Mouse (Mus musculus) neural tube, embryonic 13.5 days (tissue): Measurements from ENCODE around the gene Ttk. TPM values are rescaled to one million over a fixed set of nuclear protein-coding genes. Genes with fewer than 3 reads are reported as not detected.

Experiments
- ATAC-seq: fragments of 200-750 bp; cut with Nextera tagmentation; 2 replicates; pipeline ENCODE4 v1.8.0; 2017; ENCODE audit warnings: low read depth, mild to moderate bottlenecking, moderate TSS enrichment, moderate library complexity
- H3K27ac ChIP-seq: fragments of 300-500 bp; sonication (generic); replicated peaks from 2 replicates; pipeline ENCODE4 v1.5.1; 2015; ENCODE audit warnings: moderate library complexity, mild to moderate bottlenecking, inconsistent platforms
- H3K27me3 ChIP-seq: fragments of 300-500 bp; sonication (generic); 2 replicates; pipeline ENCODE4 v1.6.1; 2015; ENCODE audit warnings: mild to moderate bottlenecking, inconsistent platforms
- H3K36me3 ChIP-seq: fragments of 300-500 bp; sonication (generic); 2 replicates; pipeline ENCODE4 v1.6.1; 2015; ENCODE audit warnings: mild to moderate bottlenecking, inconsistent platforms
- H3K4me1 ChIP-seq: fragments of 300-500 bp; sonication (generic); replicated peaks from 2 replicates; pipeline ENCODE4 v1.6.1; 2015; ENCODE audit warnings: inconsistent platforms
- H3K4me2 ChIP-seq: fragments of 300-500 bp; sonication (generic); 2 replicates; pipeline ENCODE4 v1.6.1; 2015; ENCODE audit warnings: inconsistent platforms, mild to moderate bottlenecking, moderate library complexity
- H3K4me3 ChIP-seq: fragments of 300-500 bp; sonication (generic); 2 replicates; pipeline ENCODE4 v1.5.1; 2015; ENCODE audit warnings: mild to moderate bottlenecking, inconsistent platforms
- H3K9ac ChIP-seq: fragments of 300-500 bp; sonication (generic); 2 replicates; pipeline ENCODE4 v1.6.1; 2015; ENCODE audit warnings: moderate library complexity, mild to moderate bottlenecking, inconsistent platforms
- H3K9me3 ChIP-seq: fragments of 300-500 bp; sonication (generic); 2 replicates; pipeline ENCODE4 v1.6.1; 2016; ENCODE audit warnings: inconsistent platforms
- WGBS: fragments of 180-500 bp; shearing (Covaris S2); methylation state at CpG from one replicate; pipeline ENCODE4 v1.1.7; 2015; 5-methylcytosine and 5-hydroxymethylcytosine counted together
- polyA plus RNA-seq: library from polyadenylated mRNA; unstranded; fragments of >200 nt; fragmentation: Nextera tagmentation; extraction: Ambion mirVana; gene quantifications from 2 replicates; pipeline ENCODE4 v1.2.1, GENCODE M21; 2015

Ttk gene
- polyA plus RNA-seq, 1 experiment from 2014 or later, result 5.5 TPM

DNA sequence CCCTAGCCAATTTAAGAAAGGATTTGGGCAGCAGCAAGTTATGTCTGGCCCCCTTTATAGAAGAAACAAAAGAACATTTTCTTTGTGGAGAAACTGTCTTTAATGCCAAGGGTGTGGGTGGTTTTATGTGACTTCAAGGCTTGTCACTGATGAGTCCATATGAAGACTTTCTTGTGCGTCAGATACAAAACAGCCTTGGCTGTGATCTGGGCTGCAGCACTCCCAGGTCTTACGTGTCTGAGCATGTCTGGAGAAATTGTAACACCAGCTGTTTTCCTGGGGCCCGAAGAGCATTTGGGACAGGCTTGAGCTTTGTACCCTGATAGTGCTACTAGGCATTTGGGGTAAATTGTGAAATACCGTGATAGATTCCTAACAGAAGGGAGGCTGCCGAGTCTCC, 11.6 kb upstream of the Ttk start:
- Histone ChIP-seq H3K4me2 (no peak overlapping the region), H3K27me3 (no peaks in the 10 kb centered on the region), H3K36me3 (no peaks in the 10 kb centered on the region), H3K27ac (no peak overlapping the region), H3K4me1 (no peaks in the 10 kb centered on the region), H3K9ac (no peak overlapping the region), H3K9me3 (no peaks in the 10 kb centered on the region), H3K4me3 (no peak overlapping the region)
- no peak for ATAC-seq
- 81% methylated on average over 5 of the region's 5 CpGs for WGBS

DNA sequence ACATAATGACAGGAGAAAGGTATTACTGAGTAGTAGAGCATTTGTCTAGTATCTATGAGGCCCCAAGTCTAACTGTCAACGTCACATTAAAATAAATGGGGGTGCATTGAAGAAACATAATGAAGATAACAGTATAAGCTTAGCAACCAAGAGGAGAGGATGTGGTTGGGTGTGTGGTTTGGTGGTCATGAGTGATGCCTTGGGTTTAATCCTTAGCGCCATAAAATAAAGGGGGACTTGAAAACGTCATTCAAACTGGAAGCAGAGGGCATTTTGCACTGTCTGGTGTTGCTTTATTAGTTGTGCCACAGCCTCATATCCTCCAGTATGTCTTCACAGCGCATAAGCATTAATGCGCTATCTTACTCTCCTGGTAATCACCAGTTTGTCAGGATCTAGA, 4.6 kb upstream of the Ttk start:
- Histone ChIP-seq H3K27me3 (no peaks in the 10 kb centered on the region), H3K27ac (no peak overlapping the region), H3K36me3 (no peaks in the 10 kb centered on the region), H3K9me3 (no peaks in the 10 kb centered on the region), H3K9ac (no peak overlapping the region), H3K4me3 (no peak overlapping the region), H3K4me1 (peaks cover 2% of the 10 kb centered on the region), H3K4me2 (no peak overlapping the region)
- ATAC-seq, result no peak
- 84% methylated on average over 5 of the region's 5 CpGs for WGBS

DNA sequence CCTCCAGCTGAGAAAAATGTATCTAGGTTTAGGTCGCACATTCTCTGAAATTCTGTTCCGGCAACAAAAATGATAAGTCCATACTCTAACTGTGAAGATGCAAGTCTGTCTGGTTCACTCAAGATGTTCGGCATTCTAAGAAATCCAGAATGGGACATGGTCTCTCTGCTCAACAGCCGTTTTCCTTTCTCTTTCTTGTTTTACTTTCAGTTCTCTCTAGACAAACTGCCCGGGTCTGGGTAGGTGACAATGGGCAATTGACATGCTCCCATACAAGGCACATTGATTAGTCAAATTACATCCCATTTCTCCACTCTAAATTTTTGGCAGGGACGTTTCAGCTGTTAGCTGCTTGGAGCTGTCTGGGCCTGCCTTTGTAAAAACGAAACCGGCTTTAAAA, 3.3 kb upstream of the Ttk start:
- no peaks in the 10 kb centered on the region for H3K9me3 ChIP-seq
- H3K36me3 ChIP-seq, result no peaks in the 10 kb centered on the region
- no peak overlapping the region for H3K4me2 ChIP-seq
- no peak for ATAC-seq
- WGBS, result 67% methylated on average over 8 of the region's 8 CpGs
- H3K9ac ChIP-seq, result no peak overlapping the region
- no peak overlapping the region for H3K4me3 ChIP-seq
- H3K4me1 ChIP-seq, result peaks cover 11% of the 10 kb centered on the region
- no peaks in the 10 kb centered on the region for H3K27me3 ChIP-seq
- no peak overlapping the region for H3K27ac ChIP-seq

DNA sequence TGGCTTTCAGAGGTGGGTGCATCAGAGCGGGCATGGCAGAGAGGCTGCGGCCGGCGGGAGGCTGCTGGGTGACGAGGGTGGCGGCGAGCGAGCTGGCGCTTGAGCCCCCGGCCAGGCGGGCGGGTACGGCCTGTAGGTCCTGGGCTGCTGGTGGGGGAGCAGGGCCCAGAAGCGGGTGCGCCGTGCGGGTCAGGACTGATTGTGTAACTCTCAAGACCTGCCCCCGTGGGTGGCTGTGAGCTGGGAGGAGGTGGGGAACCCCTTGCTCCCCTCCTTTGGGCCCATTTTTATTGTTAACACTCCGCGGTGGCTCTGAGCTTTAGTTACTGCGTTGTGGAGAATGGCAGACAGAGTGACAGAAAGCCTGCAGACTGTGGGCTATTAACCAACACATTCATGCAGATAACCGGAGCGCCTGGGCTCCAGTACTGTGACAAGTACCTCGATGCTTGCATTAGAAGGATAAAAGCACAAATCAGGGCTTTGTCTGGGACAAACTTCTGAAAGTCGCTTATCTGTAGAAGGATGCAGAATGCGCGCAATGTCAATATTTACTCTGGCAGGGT, 342 bp downstream of the Ttk start:
- Histone ChIP-seq H3K9me3 (no peaks in the 10 kb centered on the region), H3K4me3 (peak overlapping the region; percentile 77), H3K9ac (peak overlapping the region; percentile 87), H3K4me1 (peaks cover 11% of the 10 kb centered on the region), H3K36me3 (no peaks in the 10 kb centered on the region), H3K27me3 (no peaks in the 10 kb centered on the region), H3K4me2 (peak overlapping the region; percentile 91), H3K27ac (no peak overlapping the region; the same call in 1 of the 2 replicates)
- 2% methylated on average over 27 of the region's 27 CpGs for WGBS
- ATAC-seq, result peak; percentile 73; the same call in 1 of the 2 replicates

DNA sequence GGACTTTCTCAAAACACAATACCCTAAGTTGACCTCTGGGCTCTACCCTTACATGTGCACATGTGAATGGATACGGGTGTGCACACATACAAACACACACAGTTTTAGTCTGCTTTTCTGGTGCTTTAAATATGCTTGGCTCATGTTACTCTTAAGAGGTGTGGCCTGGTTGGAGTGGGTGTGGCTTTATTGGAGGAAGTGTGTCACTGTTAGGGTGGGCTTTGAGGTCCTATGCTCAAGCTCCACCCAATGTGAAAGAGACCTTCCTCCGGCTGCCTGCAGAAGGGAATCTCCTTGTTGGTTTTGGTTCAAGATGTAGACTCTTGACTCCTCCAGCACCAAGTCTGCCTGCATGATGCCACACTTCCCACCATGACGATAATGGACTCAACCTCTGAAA, 18.0 kb downstream of the Ttk start:
- 96% methylated on average over 3 of the region's 3 CpGs for WGBS

DNA sequence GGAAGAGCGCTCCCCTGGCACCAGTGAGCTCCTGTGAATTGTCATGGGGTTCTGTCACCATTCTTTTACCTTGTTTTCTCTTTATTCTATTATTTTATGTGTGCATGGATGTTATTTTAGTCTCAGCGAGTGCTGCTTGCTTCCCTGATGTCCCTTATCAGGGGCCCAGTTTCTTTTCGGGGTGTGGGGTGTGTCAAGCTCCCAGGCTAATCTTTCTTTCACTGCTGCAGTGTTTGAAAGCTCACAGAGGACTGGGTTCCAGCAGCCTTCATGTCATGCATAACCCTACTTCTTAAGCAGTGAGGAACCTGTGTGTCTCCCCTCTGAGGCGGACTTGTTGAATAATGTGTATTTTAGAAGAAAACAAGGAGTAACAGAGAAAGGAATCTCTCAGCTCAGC, 30.7 kb downstream of the Ttk start:
- no peak overlapping the region for H3K4me3 ChIP-seq
- ATAC-seq, result no peak

More for the DNA sequence above, 18.0 kb downstream of the Ttk start:
- Histone ChIP-seq H3K27me3 (no peaks in the 10 kb centered on the region), H3K4me2 (no peak overlapping the region), H3K36me3 (peaks cover 8% of the 10 kb centered on the region; the same call in 1 of the 2 replicates), H3K9ac (no peak overlapping the region), H3K9me3 (no peaks in the 10 kb centered on the region), H3K27ac (no peak overlapping the region), H3K4me3 (no peak overlapping the region), H3K4me1 (no peaks in the 10 kb centered on the region)
- ATAC-seq, result no peak

DNA sequence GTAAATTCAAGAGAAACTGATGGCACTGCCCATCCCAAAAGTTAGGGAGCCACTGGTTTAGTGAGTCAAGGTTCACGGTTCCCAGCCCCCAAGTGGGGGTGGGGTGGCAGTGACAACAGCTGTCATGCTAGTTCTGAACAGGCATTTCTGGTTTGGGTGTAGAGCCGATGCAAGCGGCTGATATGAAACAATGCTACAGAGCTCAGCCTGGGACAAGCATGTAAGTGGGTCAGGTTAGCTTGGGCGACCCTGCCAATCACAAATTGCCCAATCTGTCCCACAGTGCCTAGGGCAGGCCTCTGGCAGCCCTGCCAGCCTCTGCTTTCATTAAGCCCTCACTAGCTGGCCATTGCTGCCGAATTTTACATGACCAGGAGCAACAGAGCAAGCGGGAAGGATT, 47.7 kb downstream of the Ttk start:
- no peak overlapping the region for H3K4me3 ChIP-seq
- no peaks in the 10 kb centered on the region for H3K36me3 ChIP-seq
- no peak overlapping the region for H3K27ac ChIP-seq
- no peaks in the 10 kb centered on the region for H3K27me3 ChIP-seq
- H3K9me3 ChIP-seq, result no peaks in the 10 kb centered on the region
- 89% methylated on average over 6 of the region's 6 CpGs for WGBS
- H3K4me1 ChIP-seq, result no peaks in the 10 kb centered on the region
- no peak for ATAC-seq
- H3K9ac ChIP-seq, result no peak overlapping the region
- H3K4me2 ChIP-seq, result no peak overlapping the region

More for the DNA sequence above, 30.7 kb downstream of the Ttk start:
- H3K9me3 ChIP-seq, result no peaks in the 10 kb centered on the region
- no peaks in the 10 kb centered on the region for H3K4me1 ChIP-seq
- peaks cover 4% of the 10 kb centered on the region; the same call in 1 of the 2 replicates for H3K36me3 ChIP-seq
- WGBS, result 98% methylated on average over 4 of the region's 4 CpGs
- H3K4me2 ChIP-seq, result no peak overlapping the region
- no peak overlapping the region for H3K9ac ChIP-seq
- no peak overlapping the region for H3K27ac ChIP-seq
- no peaks in the 10 kb centered on the region for H3K27me3 ChIP-seq

DNA sequence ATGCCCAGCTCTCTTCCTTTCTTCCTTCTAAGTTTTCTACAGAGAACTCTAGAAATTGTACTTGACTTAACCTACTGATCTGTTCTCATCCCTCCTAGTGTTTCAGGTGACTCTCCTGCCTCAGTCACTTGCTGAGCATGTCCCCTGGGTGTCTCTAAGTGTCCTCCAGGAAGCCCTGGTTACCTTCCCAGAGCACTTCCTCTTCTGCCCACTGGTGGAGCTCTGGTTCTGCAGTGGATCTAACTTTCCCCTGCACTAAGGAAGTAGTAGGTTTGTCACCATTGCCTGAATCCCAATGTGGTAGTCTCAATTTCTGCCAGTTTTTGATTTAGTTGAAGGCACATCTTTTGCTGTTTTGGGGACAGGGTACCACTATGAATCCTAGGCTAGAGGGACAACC, 51.7 kb downstream of the Ttk start:
- no peak overlapping the region for H3K4me3 ChIP-seq
- H3K4me1 ChIP-seq, result no peaks in the 10 kb centered on the region
- no peak overlapping the region for H3K9ac ChIP-seq
- no peaks in the 10 kb centered on the region for H3K27me3 ChIP-seq
- ATAC-seq, result no peak
- H3K27ac ChIP-seq, result no peak overlapping the region
- H3K36me3 ChIP-seq, result no peaks in the 10 kb centered on the region
- H3K4me2 ChIP-seq, result no peak overlapping the region
- H3K9me3 ChIP-seq, result no peaks in the 10 kb centered on the region

DNA sequence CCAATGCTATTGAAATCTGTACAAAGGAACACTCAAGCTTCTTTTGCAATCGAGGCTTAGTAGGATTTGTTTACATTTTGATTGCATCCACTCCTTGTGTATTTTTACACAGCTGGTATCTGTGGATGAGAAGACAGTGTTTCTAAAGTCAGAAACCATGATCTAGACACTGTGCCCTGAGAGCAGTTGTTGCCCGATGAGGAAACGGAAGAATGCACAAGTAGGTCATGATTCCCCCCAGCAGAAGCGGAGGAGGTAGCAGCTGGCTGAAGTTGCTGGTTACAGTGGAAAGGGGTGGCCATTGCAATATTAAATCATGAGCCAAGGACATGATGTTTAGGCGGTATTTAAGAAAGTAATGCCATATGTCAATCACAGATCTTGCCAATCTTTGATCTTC, 53.7 kb downstream of the Ttk start:
- no peak for ATAC-seq
- Histone ChIP-seq H3K27me3 (no peaks in the 10 kb centered on the region), H3K9ac (no peak overlapping the region), H3K27ac (no peak overlapping the region), H3K4me1 (no peaks in the 10 kb centered on the region), H3K36me3 (no peaks in the 10 kb centered on the region), H3K9me3 (no peaks in the 10 kb centered on the region), H3K4me3 (no peak overlapping the region), H3K4me2 (no peak overlapping the region)
- 86% methylated on average over 5 of the region's 5 CpGs for WGBS

DNA sequence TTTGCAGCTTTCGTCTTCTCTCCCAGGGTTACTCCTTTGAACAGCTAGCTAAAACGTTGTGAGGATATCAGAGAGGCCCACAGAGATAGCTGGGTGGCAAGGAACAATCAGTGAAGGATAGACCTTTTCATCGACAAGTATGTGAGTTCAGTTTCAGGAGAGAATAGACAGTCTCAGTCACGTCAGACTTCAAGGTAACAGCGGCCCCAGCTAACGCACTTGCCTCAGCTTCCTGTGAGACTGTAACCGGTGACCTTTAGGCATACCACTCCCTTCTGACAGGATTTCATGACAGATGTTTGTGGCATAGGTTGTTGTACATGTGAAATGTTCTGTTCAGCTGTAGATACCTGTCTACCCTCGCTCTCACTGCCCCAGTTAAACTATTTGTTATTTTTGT, 58.6 kb downstream of the Ttk start:
- WGBS, result 81% methylated on average over 8 of the region's 8 CpGs
- no peak overlapping the region for H3K27ac ChIP-seq
- H3K9ac ChIP-seq, result no peak overlapping the region
- ATAC-seq, result no peak
- no peaks in the 10 kb centered on the region for H3K4me1 ChIP-seq
- H3K4me3 ChIP-seq, result no peak overlapping the region
- H3K36me3 ChIP-seq, result no peaks in the 10 kb centered on the region
- H3K27me3 ChIP-seq, result no peaks in the 10 kb centered on the region
- H3K9me3 ChIP-seq, result no peaks in the 10 kb centered on the region
- no peak overlapping the region for H3K4me2 ChIP-seq

DNA sequence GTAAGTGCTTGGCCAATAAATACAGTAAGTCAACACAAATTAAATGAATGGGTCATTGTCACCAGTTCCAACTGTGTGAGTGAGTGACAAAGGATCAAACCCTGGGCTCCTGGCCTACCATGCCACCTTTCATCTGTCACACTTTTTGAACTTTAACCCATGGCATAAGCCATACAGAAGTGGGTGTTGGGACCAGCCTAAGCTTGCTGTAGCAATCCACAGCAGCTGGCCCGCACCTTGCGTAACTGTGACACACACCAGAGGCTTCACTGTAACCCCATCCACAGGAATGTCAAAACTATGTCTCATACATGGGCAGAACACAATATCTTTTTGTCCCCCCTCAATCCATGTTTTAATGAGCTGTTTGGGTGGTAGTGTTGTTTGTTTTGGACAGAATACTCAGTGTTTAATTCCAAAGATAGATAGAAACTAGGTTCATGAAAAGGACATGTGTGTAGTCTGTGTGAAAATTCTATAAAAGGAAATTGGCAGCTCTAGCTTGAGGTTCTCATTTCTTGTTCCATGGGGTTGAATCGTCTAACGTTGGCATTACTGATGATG, 59.4 kb downstream of the Ttk start:
- Histone ChIP-seq H3K4me2 (no peak overlapping the region), H3K27me3 (no peaks in the 10 kb centered on the region), H3K4me1 (no peaks in the 10 kb centered on the region), H3K27ac (no peak overlapping the region), H3K36me3 (no peaks in the 10 kb centered on the region), H3K9me3 (no peaks in the 10 kb centered on the region), H3K4me3 (no peak overlapping the region), H3K9ac (no peak overlapping the region)
- WGBS, result 88% methylated on average over 4 of the region's 4 CpGs
- ATAC-seq, result no peak

DNA sequence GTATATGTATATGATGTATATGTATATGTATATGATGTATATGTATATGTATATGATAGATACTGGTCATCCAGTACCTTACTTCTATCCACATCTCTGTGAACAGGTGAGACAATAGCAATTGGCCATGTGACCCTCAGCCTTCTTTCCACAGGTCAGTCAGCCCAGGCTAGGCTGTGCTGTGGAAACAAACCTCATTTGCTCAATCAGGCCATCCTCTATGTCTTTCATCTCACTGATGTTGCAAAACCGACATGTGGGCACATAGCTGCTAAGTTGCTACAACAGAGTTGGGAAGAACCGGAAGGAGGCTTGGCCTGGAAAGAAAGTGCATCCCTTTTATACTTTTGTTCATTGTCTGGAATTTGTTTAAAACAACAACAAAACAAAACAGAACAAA, 67.6 kb downstream of the Ttk start:
- no peaks in the 10 kb centered on the region for H3K36me3 ChIP-seq
- H3K4me2 ChIP-seq, result no peak overlapping the region
- H3K4me1 ChIP-seq, result no peaks in the 10 kb centered on the region
- no peaks in the 10 kb centered on the region for H3K27me3 ChIP-seq
- H3K9me3 ChIP-seq, result no peaks in the 10 kb centered on the region
- no peak overlapping the region for H3K4me3 ChIP-seq
- H3K27ac ChIP-seq, result no peak overlapping the region
- no peak for ATAC-seq
- no peak overlapping the region for H3K9ac ChIP-seq
- 87% methylated on average over 2 of the region's 2 CpGs for WGBS

DNA sequence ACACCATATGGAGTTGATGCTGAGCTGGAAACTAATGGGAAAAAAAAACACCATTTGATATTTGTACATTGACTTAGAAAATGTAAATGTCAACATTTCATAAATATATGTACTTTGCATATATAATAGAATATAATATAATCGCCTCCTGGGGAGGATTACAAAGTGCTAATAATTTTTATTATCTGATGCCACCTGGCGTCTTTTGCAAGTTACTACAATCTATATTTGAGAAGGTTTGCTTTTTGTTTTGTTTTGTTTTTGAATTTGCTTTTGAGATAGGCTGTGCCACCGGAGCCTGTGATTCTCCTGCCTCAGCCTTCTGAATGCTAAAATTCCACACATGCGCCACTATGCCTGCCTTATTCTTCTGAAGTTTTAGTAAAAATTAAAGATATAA, 71.3 kb downstream of the Ttk start:
- H3K4me3 ChIP-seq, result no peak overlapping the region
- no peak overlapping the region for H3K9ac ChIP-seq
- H3K4me1 ChIP-seq, result no peaks in the 10 kb centered on the region
- H3K27me3 ChIP-seq, result no peaks in the 10 kb centered on the region
- no peak for ATAC-seq
- WGBS, result 84% methylated on average over 4 of the region's 4 CpGs
- H3K9me3 ChIP-seq, result no peaks in the 10 kb centered on the region
- no peak overlapping the region for H3K27ac ChIP-seq
- no peaks in the 10 kb centered on the region for H3K36me3 ChIP-seq
- H3K4me2 ChIP-seq, result no peak overlapping the region
